Mouse (Mus musculus): Measurements from ENCODE around the gene Vmn2r58.
"Not testable (repeated sequence)": the region's sequence is repeated elsewhere in the genome, so short reads cannot be mapped to it uniquely, and the experiment has no call there.

The Vmn2r58 gene

DNA sequence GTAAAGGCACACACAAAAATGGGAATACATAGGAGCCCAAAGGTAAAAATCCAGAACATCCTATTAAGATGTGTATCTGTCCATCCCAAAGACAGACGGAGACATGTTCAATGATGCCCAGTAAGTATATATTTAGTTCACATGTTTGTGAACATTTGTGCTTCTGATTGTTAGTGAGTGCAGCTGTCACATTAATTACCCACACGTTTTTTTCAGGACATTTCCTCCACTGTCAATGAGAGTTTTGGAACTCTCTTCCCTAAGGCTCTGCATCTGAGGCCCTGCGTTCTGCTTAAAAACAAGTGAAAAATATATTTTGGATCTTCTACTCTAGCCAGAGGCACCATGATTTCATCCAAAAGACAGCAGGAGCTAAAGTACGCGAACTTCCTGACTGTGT is at the start of gene Vmn2r58:
Gene Vmn2r58, minus strand, starts transcription at position 101 of the 400 bp plus-strand sequence.
- not testable (repeated sequence) for DNase-seq (ENCODE audit: low spot score in 2 of 2)
